Mouse (Mus musculus) megakaryocyte, adult 5-6 weeks (primary cell): Measurements from ENCODE around the gene Mtg2. TPM values are rescaled to one million over a fixed set of nuclear protein-coding genes. Genes with fewer than 3 reads are reported as not detected.
A peak's percentile ranks its signal among the peaks of the same experiment; 100 is the strongest.

Experiments used
- ATAC-seq: 2 replicates; pipeline ENCODE4 v1.8.0; 2016; ENCODE audit warnings: mild to moderate bottlenecking, inconsistent platforms; ENCODE audit not compliant: poor library complexity, severe bottlenecking
- total RNA-seq, 2 experiments: library from RNA; stranded (forward) in 1 of 2; stranded (reverse) in 1 of 2; fragments of 153-499, 151-499 nt in 1 of 2; fragments of 221-1000, 200-1000 nt in 1 of 2; gene quantifications; 2 replicates each; pipeline versions ENCODE4 v1.2.3 to v1.2.4; 2015 to 2017

Gene Mtg2
- total RNA-seq, 2 experiments from 2014 or later: 3.3 to 6.6 TPM

- peak; percentile 81 for ATAC-seq
Observed at GRCm38 (mm10) chr2:180133911-180134310, 63.5 kb downstream of the Mtg2 start.

- ATAC-seq: no peak
Observed at GRCm38 (mm10) chr2:180135414-180135813, 65.0 kb downstream of the Mtg2 start.

Other genes with a start within 250 kb of the Mtg2 start
- 28.4 and 31.8 TPM in 2 replicates for gene Taf4, start 93.9 kb upstream of the Mtg2 start, total RNA-seq (2015)
- 27.6 and 43.5 TPM in 2 replicates for gene Taf4, start 93.9 kb upstream of the Mtg2 start, total RNA-seq (2017)
- 10.6 and 10.9 TPM in 2 replicates for gene Lsm14b, start 45.6 kb upstream of the Mtg2 start, total RNA-seq (2015)
- 28.8 and 31.0 TPM in 2 replicates for gene Lsm14b, start 45.6 kb upstream of the Mtg2 start, total RNA-seq (2017)
- 439 and 533 TPM in 2 replicates for gene Psma7, start 28.2 kb upstream of the Mtg2 start, total RNA-seq (2015)
- gene Psma7, start 28.2 kb upstream of the Mtg2 start, total RNA-seq (2017): 536 and 608 TPM in 2 replicates
- 3.2 and 5.5 TPM in 2 replicates for gene Ss18l1, start 28.1 kb upstream of the Mtg2 start, total RNA-seq (2015)
- 4.2 and 4.6 TPM in 2 replicates for gene Ss18l1, start 28.1 kb upstream of the Mtg2 start, total RNA-seq (2017)
- 0.04 TPM in 1 of 2 replicates, not detected in the other for gene Hrh3, start 33.9 kb downstream of the Mtg2 start, total RNA-seq (2015)
- not detected in 2 replicates for gene Hrh3, start 33.9 kb downstream of the Mtg2 start, total RNA-seq (2017)
- 22.0 and 23.2 TPM in 2 replicates for gene Osbpl2, start 48.7 kb downstream of the Mtg2 start, total RNA-seq (2015)
- 39.8 and 62.2 TPM in 2 replicates for gene Osbpl2, start 48.7 kb downstream of the Mtg2 start, total RNA-seq (2017)
- 55.7 and 58.0 TPM in 2 replicates for gene Adrm1, start 100.9 kb downstream of the Mtg2 start, total RNA-seq (2015)
- gene Adrm1, start 100.9 kb downstream of the Mtg2 start, total RNA-seq (2017): 32.0 and 39.1 TPM in 2 replicates
- 0.48 and 0.83 TPM in 2 replicates for gene Lama5, start 155.3 kb downstream of the Mtg2 start, total RNA-seq (2015)
- gene Lama5, start 155.3 kb downstream of the Mtg2 start, total RNA-seq (2017): 0.18 and 4.0 TPM in 2 replicates
- gene Rps21, start 186.8 kb downstream of the Mtg2 start, total RNA-seq (2015): 1,036 and 1,070 TPM in 2 replicates
- gene Rps21, start 186.8 kb downstream of the Mtg2 start, total RNA-seq (2017): 1,935 and 2,289 TPM in 2 replicates
- 16.0 and 16.4 TPM in 2 replicates for gene Cables2, start 202.9 kb downstream of the Mtg2 start, total RNA-seq (2015)
- 12.1 and 12.8 TPM in 2 replicates for gene Cables2, start 202.9 kb downstream of the Mtg2 start, total RNA-seq (2017)
- gene Rbbp8nl, start 219.3 kb downstream of the Mtg2 start, total RNA-seq (2015): not detected in 2 replicates
- not detected in 2 replicates for gene Rbbp8nl, start 219.3 kb downstream of the Mtg2 start, total RNA-seq (2017)